Mouse (Mus musculus) lung, embryonic 15.5 days (tissue): ENCODE results near the gene Ocm. TPM values are rescaled to one million over a fixed set of nuclear protein-coding genes. Genes with fewer than 3 reads are reported as not detected.
A peak's percentile ranks its signal among the peaks of the same experiment; 100 is the strongest.

ENCODE experiments used
- ATAC-seq: fragments of 200-750 bp; cut with Nextera tagmentation; 2 replicates; pipeline ENCODE4 v1.8.0; 2017; ENCODE audit warnings: moderate number of reproducible peaks, borderline replicate concordance; ENCODE audit not compliant: low FRiP score, low TSS enrichment; ENCODE audit errors: extremely low read depth
- H3K27ac ChIP-seq: fragments of 300-500 bp; sonication (generic); 2 replicates; pipeline ENCODE4 v1.5.1; 2015; ENCODE audit warnings: moderate library complexity, mild to moderate bottlenecking, inconsistent platforms
- H3K27me3 ChIP-seq: fragments of 300-500 bp; sonication (generic); 2 replicates; pipeline ENCODE4 v1.6.1; 2015; ENCODE audit warnings: inconsistent platforms
- H3K36me3 ChIP-seq: fragments of 300-500 bp; sonication (generic); 2 replicates; pipeline ENCODE4 v1.6.1; 2015; ENCODE audit warnings: inconsistent platforms
- H3K4me1 ChIP-seq: fragments of 300-500 bp; sonication (generic); 2 replicates; pipeline ENCODE4 v1.6.1; 2015; ENCODE audit warnings: inconsistent platforms
- H3K4me2 ChIP-seq: fragments of 300-500 bp; sonication (generic); 2 replicates; pipeline ENCODE4 v1.6.1; 2015; ENCODE audit warnings: inconsistent platforms, mild to moderate bottlenecking, moderate library complexity
- H3K4me3 ChIP-seq: fragments of 300-500 bp; sonication (generic); 2 replicates; pipeline ENCODE4 v1.5.1; 2015; ENCODE audit warnings: mild to moderate bottlenecking, inconsistent platforms
- H3K9ac ChIP-seq: fragments of 300-500 bp; sonication (generic); 2 replicates; pipeline ENCODE4 v1.6.1; 2015; ENCODE audit warnings: inconsistent platforms
- H3K9me3 ChIP-seq: fragments of 300-500 bp; sonication (generic); 2 replicates; pipeline ENCODE4 v1.6.1; 2016; ENCODE audit warnings: inconsistent platforms
- WGBS: fragments of 180-500 bp; shearing (Covaris S2); methylation state at CpG from one replicate; pipeline ENCODE4 v1.1.7; 2015; 5-methylcytosine and 5-hydroxymethylcytosine counted together
- polyA plus RNA-seq: library from polyadenylated mRNA; unstranded; fragments of >200 nt; fragmentation: Nextera tagmentation; extraction: Ambion mirVana; gene quantifications from 2 replicates; pipeline ENCODE4 v1.2.1, GENCODE M21; 2015

The Ocm gene
- polyA plus RNA-seq, result not detected in 2 replicates

DNA sequence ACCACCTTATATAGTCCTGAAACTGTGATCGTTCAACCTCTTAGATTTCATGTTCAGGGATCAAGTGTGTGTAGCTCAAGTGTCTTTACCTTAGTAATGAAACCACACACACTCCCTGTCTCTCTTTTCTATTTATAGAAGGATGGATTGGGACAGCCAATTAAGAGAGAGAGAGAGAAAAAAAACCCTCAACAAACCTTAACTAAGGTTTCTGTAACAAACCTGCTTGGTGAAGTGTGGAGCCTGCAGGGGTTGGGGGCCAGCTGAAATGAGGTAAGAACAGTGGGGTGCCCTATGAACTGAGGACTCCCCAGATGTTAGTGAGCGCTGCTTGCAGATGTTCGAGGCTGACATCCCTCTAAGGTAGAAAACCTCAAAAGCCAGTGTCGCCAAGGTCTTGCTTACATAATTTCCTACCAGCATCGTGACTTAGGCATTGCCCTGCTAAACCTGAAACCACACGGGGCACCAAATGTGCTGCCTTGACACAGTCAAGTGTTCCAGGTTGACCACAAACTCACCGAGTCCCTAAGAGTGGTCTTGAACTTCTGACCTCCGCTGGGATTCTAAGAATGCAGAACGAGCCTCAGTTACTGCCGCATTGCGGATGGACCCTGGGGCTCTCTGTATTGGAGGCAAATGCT is at the start of gene Ocm:
Gene Ocm, minus strand, starts transcription at position 51 of the 644 bp plus-strand sequence.
- ATAC-seq, result no peak
- no peak within 1 kb of the TSS for H3K27ac ChIP-seq
- H3K27me3 ChIP-seq, result no peaks in the 10 kb centered on the region
- H3K4me3 ChIP-seq, result no peak within 1 kb of the TSS
- no peak within 1 kb of the TSS for H3K9ac ChIP-seq
- WGBS, result 51% methylated on average over 11 of the region's 11 CpGs
- H3K36me3 ChIP-seq, result no peaks in the 10 kb centered on the region
- H3K9me3 ChIP-seq, result no peaks in the 10 kb centered on the region
- H3K4me2 ChIP-seq, result no peak within 1 kb of the TSS
- H3K4me1 ChIP-seq, result no peaks in the 10 kb centered on the region

DNA sequence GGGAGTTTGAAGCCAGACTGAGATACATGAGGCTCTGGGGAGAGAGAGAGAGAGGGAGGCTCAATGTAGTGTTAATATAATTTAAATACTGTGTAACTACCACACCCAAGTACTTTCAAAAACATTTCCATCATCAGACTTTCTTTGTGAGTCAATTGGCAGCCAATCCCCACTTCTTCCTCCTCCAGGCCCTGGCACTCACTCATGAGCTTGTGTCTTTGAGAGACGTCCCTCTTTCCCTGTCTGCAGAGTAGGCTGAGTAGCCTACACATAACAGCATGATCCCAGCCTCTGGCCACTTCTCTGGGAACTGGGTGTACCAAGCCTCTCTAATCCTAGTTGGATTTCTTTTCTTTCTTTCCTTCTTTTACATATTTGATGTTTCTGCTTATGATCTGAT is 44.8 kb upstream of the Ocm start:
- Histone ChIP-seq H3K4me3 (no peak overlapping the region), H3K27ac (no peak overlapping the region), H3K9me3 (no peaks in the 10 kb centered on the region), H3K9ac (no peak overlapping the region), H3K4me1 (no peaks in the 10 kb centered on the region), H3K27me3 (no peaks in the 10 kb centered on the region), H3K36me3 (no peaks in the 10 kb centered on the region), H3K4me2 (no peak overlapping the region)
- WGBS, result 35% methylated on average over 1 of the region's 1 CpGs
- ATAC-seq, result no peak

DNA sequence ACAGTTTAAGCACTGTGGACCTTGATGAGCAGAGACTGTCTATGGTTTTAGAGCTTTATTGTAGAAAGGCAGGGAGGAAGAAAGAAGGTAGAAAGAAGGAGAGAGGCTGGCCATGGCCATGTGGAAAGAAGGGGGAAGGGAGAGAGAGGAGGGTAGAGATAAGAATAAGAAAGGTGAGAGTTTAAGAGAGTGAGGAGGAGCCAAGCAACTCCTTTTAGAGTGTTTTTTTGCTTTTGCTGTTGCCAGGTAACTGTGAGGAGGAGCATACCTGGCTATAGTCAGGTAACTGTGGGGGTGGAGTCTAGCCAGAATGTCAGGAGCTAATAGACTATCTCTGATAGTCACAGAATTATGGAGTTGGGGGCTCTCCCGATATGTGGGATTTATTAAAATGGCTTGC is 43.6 kb upstream of the Ocm start:
- H3K4me1 ChIP-seq, result no peaks in the 10 kb centered on the region
- H3K4me3 ChIP-seq, result no peak overlapping the region
- H3K27me3 ChIP-seq, result no peaks in the 10 kb centered on the region
- no peaks in the 10 kb centered on the region for H3K36me3 ChIP-seq
- 84% methylated on average over 1 of the region's 1 CpGs for WGBS
- ATAC-seq, result no peak
- no peak overlapping the region for H3K27ac ChIP-seq
- H3K9me3 ChIP-seq, result no peaks in the 10 kb centered on the region
- H3K4me2 ChIP-seq, result no peak overlapping the region
- no peak overlapping the region for H3K9ac ChIP-seq

DNA sequence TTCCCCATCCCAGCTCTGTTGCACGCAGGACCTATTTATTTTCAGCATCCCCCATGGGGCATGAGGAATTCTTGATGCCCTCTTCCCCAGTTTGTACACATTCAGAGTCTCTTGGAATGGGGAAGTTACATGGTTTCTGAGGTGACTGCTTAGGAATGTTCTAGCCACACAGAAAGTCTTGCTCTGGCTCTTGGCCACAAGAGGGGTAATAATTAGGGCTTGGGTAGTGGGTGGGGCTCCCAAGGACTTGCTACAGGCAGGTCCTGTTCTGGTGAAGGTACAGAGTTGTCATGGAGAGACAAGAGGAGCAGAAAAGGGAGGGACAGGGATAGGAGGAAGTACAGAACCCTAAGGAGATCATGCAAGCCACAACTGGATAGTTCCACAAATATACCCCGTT is 39.6 kb upstream of the Ocm start:
- WGBS, result 69% methylated on average over 2 of the region's 2 CpGs
- no peaks in the 10 kb centered on the region for H3K36me3 ChIP-seq
- no peak overlapping the region for H3K4me3 ChIP-seq
- no peaks in the 10 kb centered on the region for H3K9me3 ChIP-seq
- no peaks in the 10 kb centered on the region for H3K4me1 ChIP-seq
- no peak overlapping the region for H3K4me2 ChIP-seq
- no peak overlapping the region for H3K27ac ChIP-seq
- no peak overlapping the region for H3K9ac ChIP-seq
- H3K27me3 ChIP-seq, result no peaks in the 10 kb centered on the region
- ATAC-seq, result 0 out of 2 replicates have a peak, but pooled peaks have one; percentile 8

DNA sequence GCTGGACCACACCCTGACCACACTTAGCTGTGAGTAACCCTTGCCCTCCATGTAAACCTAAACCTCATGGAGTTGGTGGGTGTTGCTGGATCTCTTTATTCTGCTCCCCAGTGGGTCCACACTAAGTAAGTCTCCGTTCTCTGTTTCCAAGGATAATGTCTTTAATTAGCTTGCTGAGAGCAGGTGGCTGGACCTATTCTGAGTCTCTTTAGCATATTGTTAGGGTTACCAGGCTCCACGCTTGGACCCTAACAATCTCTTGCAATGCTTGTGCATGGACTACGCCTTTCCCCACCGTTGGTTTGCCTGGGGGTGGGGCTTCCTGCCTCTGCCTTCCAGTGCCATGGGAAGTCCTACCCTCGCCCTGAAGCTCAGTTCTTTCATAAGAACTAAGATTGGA is 37.6 kb upstream of the Ocm start:
- Histone ChIP-seq H3K4me1 (no peaks in the 10 kb centered on the region), H3K9me3 (no peaks in the 10 kb centered on the region), H3K4me3 (no peak overlapping the region), H3K9ac (no peak overlapping the region), H3K36me3 (no peaks in the 10 kb centered on the region), H3K27me3 (no peaks in the 10 kb centered on the region), H3K4me2 (no peak overlapping the region), H3K27ac (no peak overlapping the region)
- 72% methylated on average over 5 of the region's 5 CpGs for WGBS
- no peak for ATAC-seq

DNA sequence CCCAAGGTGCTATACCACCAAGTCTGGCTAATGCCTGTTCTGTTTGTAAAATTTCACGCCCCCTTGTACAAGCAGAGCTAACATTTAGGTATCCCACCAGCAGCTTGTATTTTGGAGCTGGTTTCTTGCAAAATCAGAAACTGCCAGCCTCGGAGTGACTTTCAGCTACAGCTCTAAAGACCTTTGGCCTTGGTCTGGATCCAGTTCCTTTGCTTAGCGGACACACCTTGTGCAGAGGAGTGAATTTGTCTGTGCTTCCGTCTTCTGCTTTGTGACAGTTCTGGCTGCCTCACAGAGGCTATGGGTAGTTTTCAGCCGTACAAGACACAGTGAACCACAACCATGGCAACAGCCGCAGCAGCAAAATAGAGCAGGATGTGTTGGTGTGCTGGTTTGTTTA is 27.9 kb upstream of the Ocm start:
- Histone ChIP-seq H3K27ac (no peak overlapping the region), H3K4me1 (no peaks in the 10 kb centered on the region), H3K36me3 (no peaks in the 10 kb centered on the region), H3K27me3 (no peaks in the 10 kb centered on the region), H3K9ac (no peak overlapping the region), H3K4me3 (no peak overlapping the region), H3K9me3 (no peaks in the 10 kb centered on the region), H3K4me2 (no peak overlapping the region)
- 84% methylated on average over 6 of the region's 6 CpGs for WGBS
- ATAC-seq, result no peak

DNA sequence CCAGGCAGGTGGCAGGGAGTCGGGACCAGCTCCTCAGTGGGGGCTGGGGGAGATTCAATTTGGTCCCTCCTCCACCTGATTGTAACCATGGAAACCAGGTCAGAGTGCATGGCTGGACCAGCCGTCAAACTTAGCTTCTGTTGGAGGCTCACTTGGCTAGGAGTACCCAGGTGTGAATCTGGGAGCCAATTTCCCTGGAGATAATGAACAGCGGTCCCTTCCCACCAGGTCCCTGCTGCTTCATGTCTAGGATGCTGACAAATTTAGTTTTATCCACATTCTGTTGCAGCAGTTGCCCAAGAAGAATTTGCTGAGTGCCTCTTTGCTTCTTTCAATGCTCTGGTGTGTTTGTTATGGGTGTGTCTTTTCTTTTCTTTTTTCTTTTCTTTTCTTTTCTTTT is 27.0 kb upstream of the Ocm start:
- Histone ChIP-seq H3K36me3 (no peaks in the 10 kb centered on the region), H3K4me2 (no peak overlapping the region), H3K27ac (no peak overlapping the region), H3K4me3 (no peak overlapping the region), H3K9ac (no peak overlapping the region), H3K4me1 (no peaks in the 10 kb centered on the region), H3K9me3 (no peaks in the 10 kb centered on the region), H3K27me3 (no peaks in the 10 kb centered on the region)
- 35% methylated on average over 3 of the region's 3 CpGs for WGBS
- no peak for ATAC-seq

DNA sequence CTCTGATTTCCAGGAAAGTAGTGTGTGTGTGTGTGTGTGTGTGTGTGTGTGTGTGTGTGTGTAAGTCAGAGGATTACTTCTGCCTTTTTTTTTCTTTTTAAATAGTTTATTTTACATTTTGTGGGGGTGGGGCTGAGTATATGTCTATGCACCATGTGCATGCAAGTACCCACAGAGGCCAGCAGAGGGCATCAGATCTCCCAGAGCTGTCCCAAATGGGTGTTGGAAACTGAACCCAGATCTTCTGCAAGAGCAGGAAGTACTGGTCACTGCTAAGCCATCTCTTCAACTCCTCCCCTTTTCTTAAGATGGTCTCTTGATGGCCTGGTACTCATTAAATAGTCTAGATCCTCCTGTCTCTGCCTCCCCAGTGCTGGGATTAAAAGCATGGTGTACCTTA is 24.8 kb upstream of the Ocm start:
- no peak overlapping the region for H3K4me2 ChIP-seq
- ATAC-seq, result no peak
- no peaks in the 10 kb centered on the region for H3K4me1 ChIP-seq

DNA sequence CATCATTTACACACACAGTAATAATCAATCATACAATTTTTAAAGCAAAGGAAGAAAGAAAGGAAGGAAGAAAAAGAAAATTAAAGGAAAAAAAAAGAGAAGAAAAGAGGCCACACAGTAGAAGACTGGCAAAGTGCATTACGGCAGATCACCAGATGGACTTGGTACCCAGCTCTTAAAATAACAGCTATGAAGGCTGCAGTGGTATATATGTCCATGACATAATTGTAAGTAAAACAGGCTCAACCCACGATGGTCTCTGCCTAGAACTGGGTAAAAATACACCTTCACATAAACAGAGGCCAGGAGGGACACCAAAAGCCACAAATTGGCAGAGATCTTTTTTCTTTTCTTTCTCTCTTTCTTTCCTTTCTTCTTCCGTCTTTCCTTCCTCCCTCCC is 23.4 kb upstream of the Ocm start:
- WGBS, result 58% methylated on average over 3 of the region's 3 CpGs
- no peak for ATAC-seq
- Histone ChIP-seq H3K36me3 (no peaks in the 10 kb centered on the region), H3K27me3 (no peaks in the 10 kb centered on the region), H3K9ac (no peak overlapping the region), H3K4me3 (no peak overlapping the region), H3K9me3 (no peaks in the 10 kb centered on the region), H3K27ac (no peak overlapping the region), H3K4me2 (no peak overlapping the region), H3K4me1 (no peaks in the 10 kb centered on the region)

More for the DNA sequence above, 24.8 kb upstream of the Ocm start:
- Histone ChIP-seq H3K9ac (no peak overlapping the region), H3K27ac (no peak overlapping the region), H3K36me3 (no peaks in the 10 kb centered on the region), H3K27me3 (no peaks in the 10 kb centered on the region), H3K9me3 (no peaks in the 10 kb centered on the region), H3K4me3 (no peak overlapping the region)

DNA sequence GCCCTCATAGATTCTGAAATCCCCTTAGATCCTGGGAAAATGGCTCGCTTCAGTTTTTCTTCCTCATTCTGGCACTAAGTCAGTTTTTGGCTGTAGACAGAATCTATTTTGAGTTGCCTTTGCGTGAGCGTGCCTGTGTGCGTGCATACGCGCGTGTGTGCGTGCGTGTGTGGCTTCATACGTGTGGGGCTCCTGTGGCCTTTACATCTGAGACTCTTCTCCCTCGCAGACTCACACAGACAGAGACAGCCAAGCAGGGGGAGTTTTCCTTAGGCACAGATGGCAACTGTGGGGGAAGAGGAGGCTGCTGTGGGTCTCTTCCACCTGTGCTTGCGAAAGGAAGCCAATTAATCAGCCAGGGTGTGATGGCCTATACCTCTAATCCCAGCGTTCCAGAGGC is 20.9 kb upstream of the Ocm start:
- H3K9me3 ChIP-seq, result no peaks in the 10 kb centered on the region
- H3K4me1 ChIP-seq, result no peaks in the 10 kb centered on the region
- no peaks in the 10 kb centered on the region for H3K27me3 ChIP-seq
- H3K4me2 ChIP-seq, result no peak overlapping the region
- H3K36me3 ChIP-seq, result no peaks in the 10 kb centered on the region
- H3K27ac ChIP-seq, result no peak overlapping the region
- H3K9ac ChIP-seq, result no peak overlapping the region
- no peak for ATAC-seq
- H3K4me3 ChIP-seq, result no peak overlapping the region
- WGBS, result 67% methylated on average over 13 of the region's 13 CpGs

DNA sequence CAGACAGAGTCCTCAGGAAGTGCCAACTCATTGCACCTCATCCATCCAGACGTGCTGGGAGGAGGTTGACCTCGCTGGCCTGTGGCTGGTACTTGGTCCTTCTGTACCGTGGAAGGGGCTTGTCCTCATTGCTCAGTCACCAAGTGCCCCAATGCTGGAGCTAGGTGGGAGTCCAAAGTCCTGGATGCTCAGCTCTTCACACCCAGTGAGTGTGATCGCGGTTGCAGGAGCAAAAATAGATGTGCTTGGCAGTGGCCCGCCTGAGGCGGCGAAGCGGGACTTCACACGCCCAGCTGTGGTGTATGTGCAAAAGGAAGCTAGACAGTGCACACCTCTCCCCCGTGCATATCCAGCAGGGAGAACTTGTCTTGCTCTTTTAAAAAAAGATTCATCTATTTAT is 16.7 kb upstream of the Ocm start:
- Histone ChIP-seq H3K4me3 (no peak overlapping the region), H3K36me3 (no peaks in the 10 kb centered on the region), H3K4me1 (0 out of 2 replicates have a peak, but pooled peaks cover 3% of the 10 kb centered on the region), H3K9ac (no peak overlapping the region), H3K27ac (no peak overlapping the region), H3K4me2 (no peak overlapping the region), H3K9me3 (no peaks in the 10 kb centered on the region), H3K27me3 (no peaks in the 10 kb centered on the region)
- no peak for ATAC-seq
- 85% methylated on average over 11 of the region's 11 CpGs for WGBS

DNA sequence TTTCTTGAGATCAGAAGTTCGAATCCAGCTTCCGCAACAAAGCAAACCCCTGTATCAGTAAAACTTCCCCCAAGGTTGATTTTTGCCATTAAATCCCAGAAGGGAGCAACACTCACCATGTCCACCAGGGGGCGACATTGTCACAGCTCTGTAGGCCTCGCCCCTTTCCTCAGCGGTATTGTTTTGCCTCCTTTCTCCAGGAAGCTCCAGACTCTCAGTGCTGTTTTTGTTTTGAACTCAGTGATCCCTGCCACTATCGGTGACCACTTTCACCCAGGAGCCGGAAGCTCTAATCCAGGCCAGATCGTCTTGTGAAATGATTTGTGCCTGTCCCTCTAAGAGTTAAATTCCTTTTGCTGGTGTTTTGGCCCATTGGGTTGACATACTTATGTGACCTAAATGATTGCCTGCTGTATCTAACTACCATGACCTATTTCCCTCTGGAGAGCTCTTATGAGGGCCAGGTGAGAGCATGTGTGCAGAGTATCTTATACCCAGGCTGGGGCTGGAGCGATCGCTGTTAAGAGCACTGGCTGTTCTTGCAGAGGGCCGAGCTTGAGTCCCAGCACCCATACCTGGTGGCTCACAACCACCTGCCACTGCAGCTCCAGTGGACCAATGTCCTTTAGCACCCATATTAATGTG is 14.4 kb upstream of the Ocm start:
- Histone ChIP-seq H3K4me3 (no peak overlapping the region), H3K9ac (no peak overlapping the region), H3K27ac (no peak overlapping the region), H3K4me2 (peak overlapping the region; percentile 18; the same call in 1 of the 2 replicates), H3K4me1 (0 out of 2 replicates have a peak, but pooled peaks cover 3% of the 10 kb centered on the region), H3K27me3 (no peaks in the 10 kb centered on the region), H3K36me3 (no peaks in the 10 kb centered on the region), H3K9me3 (no peaks in the 10 kb centered on the region)
- WGBS, result 39% methylated on average over 11 of the region's 11 CpGs
- no peak for ATAC-seq
